Mouse (Mus musculus) stomach, embryonic 14.5 days (tissue): ENCODE measurements around the gene Tex19.2. TPM values are rescaled to one million over a fixed set of nuclear protein-coding genes. Genes with fewer than 3 reads are reported as not detected.
A peak's percentile ranks its signal among the peaks of the same experiment; 100 is the strongest.
"Not testable (repeated sequence)": the region's sequence is repeated elsewhere in the genome, so short reads cannot be mapped to it uniquely, and the experiment has no call there.

ENCODE experiments used
- ATAC-seq: fragments of 200-750 bp; cut with Nextera tagmentation; 2 replicates; pipeline ENCODE4 v1.8.0; 2017; ENCODE audit warnings: low read depth, moderate TSS enrichment; ENCODE audit not compliant: insufficient number of reproducible peaks, insufficient read depth, low FRiP score
- H3K27ac ChIP-seq: fragments of 300-500 bp; sonication (generic); 2 replicates; pipeline ENCODE4 v1.5.1; 2014; ENCODE audit warnings: mild to moderate bottlenecking, low read length, moderate library complexity, mixed read lengths
- H3K27me3 ChIP-seq: fragments of 300-500 bp; sonication (generic); 2 replicates; pipeline ENCODE4 v1.6.1; 2014; ENCODE audit warnings: low read length, control low read depth, mixed read lengths; ENCODE audit not compliant: control insufficient read depth, insufficient read depth
- H3K36me3 ChIP-seq: fragments of 300-500 bp; sonication (generic); 2 replicates; pipeline ENCODE4 v1.6.1; 2014; ENCODE audit warnings: mild to moderate bottlenecking, control low read depth, low read length, moderate library complexity, mixed read lengths; ENCODE audit not compliant: control insufficient read depth, insufficient read depth
- H3K4me1 ChIP-seq: fragments of 300-500 bp; sonication (generic); 2 replicates; pipeline ENCODE4 v1.6.1; 2014; ENCODE audit warnings: low read length, control low read depth, mixed read lengths; ENCODE audit not compliant: control insufficient read depth, insufficient read depth
- H3K4me2 ChIP-seq: fragments of 300-500 bp; sonication (generic); replicated peaks from 2 replicates; pipeline ENCODE4 v1.6.1; 2014; ENCODE audit warnings: low read depth, low read length, control low read depth
- H3K4me3 ChIP-seq: fragments of 300-500 bp; sonication (generic); 2 replicates; pipeline ENCODE4 v1.5.1; 2014; ENCODE audit warnings: low read depth, low read length, control low read depth
- H3K9ac ChIP-seq: fragments of 300-500 bp; sonication (generic); replicated peaks from 2 replicates; pipeline ENCODE4 v1.6.1; 2014; ENCODE audit warnings: low read depth, mild to moderate bottlenecking, control low read depth, low read length, moderate library complexity, mixed read lengths
- H3K9me3 ChIP-seq: fragments of 300-500 bp; sonication (generic); 2 replicates; pipeline ENCODE4 v1.6.1; 2016; ENCODE audit warnings: low read depth, low read length, control low read depth; ENCODE audit not compliant: control insufficient read depth
- WGBS: fragments of 180-500 bp; shearing (Covaris S2); extraction: QIAGEN DNeasy Blood & Tissue Kit; methylation state at CpG from one replicate; pipeline ENCODE4 v1.1.7; 2014; 5-methylcytosine and 5-hydroxymethylcytosine counted together
- polyA plus RNA-seq: library from polyadenylated mRNA; unstranded; fragments of >200 nt; fragmentation: Nextera tagmentation; extraction: Ambion mirVana; gene quantifications from 2 replicates; pipeline ENCODE4 v1.2.1, GENCODE M21; 2014

Tex19.2 gene
- polyA plus RNA-seq, 1 experiment from 2014 or later: not detected

- Histone ChIP-seq H3K9ac (no peak overlapping the region), H3K27ac (no peak overlapping the region), H3K4me1 (no peaks in the 10 kb centered on the region), H3K36me3 (no peaks in the 10 kb centered on the region), H3K4me2 (no peak overlapping the region), H3K27me3 (no peaks in the 10 kb centered on the region), H3K9me3 (no peaks in the 10 kb centered on the region), H3K4me3 (no peak overlapping the region)
- no peak for ATAC-seq
- 60% methylated on average over 6 of the region's 6 CpGs for WGBS
Measured at GRCm38 (mm10) chr11:121088997-121089396, 29.5 kb downstream of the Tex19.2 start.

DNA sequence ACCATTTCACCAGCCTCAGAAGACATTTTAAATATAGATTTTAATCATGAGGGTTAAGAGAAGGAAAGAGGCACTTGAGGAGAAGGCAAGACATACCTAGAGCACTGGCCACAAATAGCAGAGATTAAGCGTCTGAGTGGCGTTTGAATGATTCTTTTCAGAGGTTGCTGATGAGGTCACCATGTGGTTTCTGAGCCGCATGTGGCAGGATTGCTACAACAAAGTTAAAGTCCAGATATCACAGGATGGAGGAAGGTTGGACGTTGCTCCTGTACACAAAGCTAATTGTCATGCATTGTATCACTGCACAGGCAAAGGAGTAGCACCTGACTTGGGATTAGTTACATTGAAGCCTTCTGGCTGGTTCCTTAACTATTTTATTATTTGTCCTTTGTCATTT lies 32.2 kb downstream of the Tex19.2 start:
- no peak overlapping the region for H3K9ac ChIP-seq

GRCm38 (mm10) chr11:121085181-121085580 lies 33.3 kb downstream of the Tex19.2 start:
- no peaks in the 10 kb centered on the region for H3K36me3 ChIP-seq
- H3K9ac ChIP-seq: no peak overlapping the region
- H3K4me1 ChIP-seq: no peaks in the 10 kb centered on the region
- H3K27ac ChIP-seq: no peak overlapping the region
- peak; percentile 74 for ATAC-seq
- H3K9me3 ChIP-seq: no peaks in the 10 kb centered on the region
- H3K27me3 ChIP-seq: no peaks in the 10 kb centered on the region
- no peak overlapping the region for H3K4me2 ChIP-seq
- WGBS: 36% methylated on average over 5 of the region's 5 CpGs
- no peak overlapping the region for H3K4me3 ChIP-seq

More for the DNA sequence above, 32.2 kb downstream of the Tex19.2 start:
- no peak overlapping the region for H3K27ac ChIP-seq
- H3K27me3 ChIP-seq: no peaks in the 10 kb centered on the region
- no peaks in the 10 kb centered on the region for H3K9me3 ChIP-seq
- no peaks in the 10 kb centered on the region for H3K4me1 ChIP-seq
- no peak overlapping the region for H3K4me3 ChIP-seq
- WGBS: 57% methylated on average over 4 of the region's 4 CpGs
- H3K4me2 ChIP-seq: no peak overlapping the region
- no peak for ATAC-seq
- H3K36me3 ChIP-seq: no peaks in the 10 kb centered on the region

DNA sequence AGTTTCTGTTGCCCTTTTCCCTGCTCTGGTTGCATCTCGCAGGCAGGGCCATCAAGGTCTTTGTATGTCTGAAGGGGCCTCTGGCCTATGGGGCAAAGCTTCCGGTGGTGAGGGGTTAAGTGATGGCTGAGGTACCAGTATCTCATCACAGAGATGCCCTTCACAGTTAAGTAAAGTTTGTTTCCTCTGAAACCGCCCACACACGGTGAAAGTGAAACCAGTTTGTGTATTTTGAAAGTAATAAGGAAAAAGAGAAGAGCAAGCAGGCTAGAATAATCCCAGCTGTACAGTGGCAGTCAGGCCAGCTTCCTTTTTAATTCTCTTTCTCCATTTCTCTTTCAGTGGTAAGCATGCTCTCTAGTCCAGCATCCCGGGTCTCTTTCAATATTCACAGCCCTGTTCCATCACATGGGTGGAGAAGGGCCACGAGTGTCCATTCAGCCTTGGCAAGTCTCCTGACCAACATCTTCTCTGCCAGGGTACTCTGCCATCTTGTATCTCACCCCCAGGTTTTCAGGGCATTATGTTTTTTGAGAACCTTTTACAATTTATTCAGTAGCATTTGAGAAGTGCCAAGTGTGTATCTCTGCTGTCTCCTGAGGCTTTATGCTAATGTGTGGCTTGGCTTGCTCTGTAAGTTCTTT lies 35.5 kb downstream of the Tex19.2 start:
- Histone ChIP-seq H3K27ac (no peak overlapping the region), H3K4me2 (no peak overlapping the region), H3K36me3 (no peaks in the 10 kb centered on the region), H3K4me3 (no peak overlapping the region), H3K27me3 (no peaks in the 10 kb centered on the region), H3K9ac (no peak overlapping the region), H3K9me3 (no peaks in the 10 kb centered on the region), H3K4me1 (no peaks in the 10 kb centered on the region)
- WGBS: 51% methylated on average over 6 of the region's 6 CpGs
- no peak for ATAC-seq

DNA sequence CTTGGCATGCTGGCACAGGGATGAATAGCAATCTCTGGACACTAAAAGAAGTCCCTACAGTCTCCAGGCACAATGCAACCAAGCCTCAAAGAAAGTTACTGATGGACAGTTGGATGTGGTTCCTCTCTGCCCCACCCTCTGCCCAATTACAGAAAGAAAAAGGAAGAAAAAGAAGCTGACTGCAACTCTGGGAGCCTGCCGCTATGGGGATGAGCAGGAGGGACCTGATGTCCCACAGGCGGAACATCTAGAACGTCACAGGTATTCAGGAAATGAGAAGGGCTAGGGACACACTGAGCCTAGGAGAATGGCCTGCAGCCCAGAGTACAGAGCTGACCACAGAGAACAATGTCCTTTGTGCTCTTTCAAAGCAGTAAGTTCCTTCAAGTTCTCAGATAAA lies 36.2 kb downstream of the Tex19.2 start:
- WGBS: 88% methylated on average over 3 of the region's 3 CpGs
- no peak for ATAC-seq
- no peak overlapping the region for H3K4me3 ChIP-seq

GRCm38 (mm10) chr11:121081120-121081519 lies 37.4 kb downstream of the Tex19.2 start, which contains the start of gene Sectm1a:
Sectm1a (minus strand) TSS chr11:121081220.
- ATAC-seq: no peak
- Histone ChIP-seq H3K4me2 (no peak within 1 kb of the TSS), H3K36me3 (no peaks in the 10 kb centered on the region), H3K27me3 (no peaks in the 10 kb centered on the region), H3K4me1 (no peaks in the 10 kb centered on the region), H3K9me3 (no peaks in the 10 kb centered on the region), H3K9ac (no peak within 1 kb of the TSS), H3K4me3 (no peak within 1 kb of the TSS), H3K27ac (no peak within 1 kb of the TSS)
- 66% methylated on average over 3 of the region's 3 CpGs for WGBS

More for the DNA sequence above, 36.2 kb downstream of the Tex19.2 start:
- Histone ChIP-seq H3K9me3 (no peaks in the 10 kb centered on the region), H3K4me1 (no peaks in the 10 kb centered on the region), H3K36me3 (no peaks in the 10 kb centered on the region), H3K9ac (no peak overlapping the region), H3K4me2 (no peak overlapping the region), H3K27ac (no peak overlapping the region), H3K27me3 (no peaks in the 10 kb centered on the region)

DNA sequence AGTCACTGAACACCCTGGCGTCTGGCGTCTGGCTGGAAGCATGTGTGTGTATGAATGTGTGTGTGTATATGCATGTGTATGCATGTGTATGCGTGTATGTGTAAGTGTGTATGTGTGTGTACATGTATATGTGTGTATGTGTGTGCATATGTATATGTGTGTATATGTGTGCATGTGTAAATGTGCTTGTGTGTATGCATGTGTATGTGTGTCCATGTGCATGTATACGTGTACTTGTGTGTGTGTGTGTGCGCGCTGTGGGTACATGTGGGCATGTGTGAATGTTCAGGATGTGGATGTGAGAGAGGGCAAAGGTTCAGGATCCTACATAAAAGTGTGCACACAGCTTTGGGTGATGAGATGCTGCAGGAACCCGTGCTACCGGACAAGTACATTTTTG lies 38.1 kb downstream of the Tex19.2 start:
- no peak overlapping the region for H3K9ac ChIP-seq
- no peak overlapping the region for H3K4me2 ChIP-seq
- no peaks in the 10 kb centered on the region for H3K4me1 ChIP-seq
- no peaks in the 10 kb centered on the region for H3K36me3 ChIP-seq
- H3K27ac ChIP-seq: no peak overlapping the region
- no peak overlapping the region for H3K4me3 ChIP-seq
- ATAC-seq: no peak
- 92% methylated on average over 8 of the region's 8 CpGs for WGBS
- no peaks in the 10 kb centered on the region for H3K27me3 ChIP-seq
- H3K9me3 ChIP-seq: no peaks in the 10 kb centered on the region

- H3K4me1 ChIP-seq: no peaks in the 10 kb centered on the region
- no peak for ATAC-seq
- 82% methylated on average over 5 of the region's 5 CpGs for WGBS
- H3K4me2 ChIP-seq: no peak overlapping the region
- H3K27ac ChIP-seq: no peak overlapping the region
- no peak overlapping the region for H3K4me3 ChIP-seq
- H3K9ac ChIP-seq: no peak overlapping the region
- no peaks in the 10 kb centered on the region for H3K36me3 ChIP-seq
- no peaks in the 10 kb centered on the region for H3K9me3 ChIP-seq
- no peaks in the 10 kb centered on the region for H3K27me3 ChIP-seq
Measured at GRCm38 (mm10) chr11:121075655-121076054, 42.8 kb downstream of the Tex19.2 start.

DNA sequence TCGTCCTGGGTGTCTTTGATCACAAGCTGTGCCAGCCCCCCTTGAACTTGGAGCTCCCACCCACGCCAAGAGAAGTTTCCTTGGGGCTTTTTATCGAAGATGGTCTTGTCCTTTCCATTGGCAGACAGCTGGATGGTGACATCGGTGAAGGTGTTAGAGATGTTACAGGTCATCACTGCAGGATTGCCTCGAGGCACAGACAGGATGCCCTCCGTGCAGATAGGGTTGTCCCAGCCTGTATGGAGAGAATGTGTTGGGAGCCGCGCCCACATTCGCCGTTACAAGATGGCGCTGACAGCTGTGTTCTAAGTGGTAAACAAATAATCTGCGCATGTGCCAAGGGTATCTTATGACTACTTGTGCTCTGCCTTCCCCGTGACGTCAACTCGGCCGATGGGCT lies 48.8 kb downstream of the Tex19.2 start:
- H3K4me3 ChIP-seq, H3K4me1 ChIP-seq, H3K9ac ChIP-seq, H3K4me2 ChIP-seq, H3K36me3 ChIP-seq, H3K27me3 ChIP-seq, H3K9me3 ChIP-seq, H3K27ac ChIP-seq, ATAC-seq: not testable (repeated sequence)
- WGBS: 92% methylated on average over 11 of the region's 16 CpGs
